ENCODE assay signal across 8 mouse cellular contexts in genomic region chr12:83018005-83018404, GRCm38 (mm10).
DNase-seq lines count a peak whose midpoint lies in the region; ATAC-seq and TF ChIP-seq lines count a peak whose summit lies in the region.

No protein-coding gene starts in this region.

- no peak overlapping the region for H3K27ac ChIP-seq in forebrain, embryonic 10.5 days
- no peak overlapping the region for H3K27ac ChIP-seq in forebrain, embryonic 16.5 days (ENCODE audit: low read length)
- H3K27ac ChIP-seq in layer of hippocampus, adult 2 months: no peak overlapping the region

- TF ChIP-seq CTCF in layer of hippocampus, adult 2 months (conservative IDR thresholded peaks at IDR 0.05): peak; percentile 99

- 13% methylated on average over 3 of the region's 3 CpGs for WGBS in forebrain, embryonic 10.5 days
- WGBS in forebrain, embryonic 16.5 days: 5% methylated on average over 3 of the region's 3 CpGs

- H3K4me3 ChIP-seq in forebrain, embryonic 10.5 days: no peak overlapping the region
- H3K4me3 ChIP-seq in forebrain, embryonic 16.5 days (replicated peaks; ENCODE audit: low read length): no peak overlapping the region
- H3K4me3 ChIP-seq in layer of hippocampus, adult 2 months: no peak overlapping the region

- H3K9me3 ChIP-seq in forebrain, embryonic 10.5 days: no peaks in the 10 kb centered on the region
- no peaks in the 10 kb centered on the region for H3K9me3 ChIP-seq in forebrain, embryonic 16.5 days (ENCODE audit: control insufficient read depth, low read length)

- H3K4me2 ChIP-seq in forebrain, embryonic 16.5 days (ENCODE audit: low read length): no peak overlapping the region

- no peak for ATAC-seq in forebrain, embryonic 16.5 days

- no peaks in the 10 kb centered on the region for H3K36me3 ChIP-seq in forebrain, embryonic 10.5 days (replicated peaks)
- no peaks in the 10 kb centered on the region for H3K36me3 ChIP-seq in forebrain, embryonic 16.5 days (ENCODE audit: control insufficient read depth, insufficient read depth)

- peak; percentile 79 for DNase-seq in forebrain, embryonic 10.5 days (ENCODE audit: extremely low spot score, low spot score)
- DNase-seq in R1 (ENCODE audit: low read depth, low spot score): peak; percentile 71
- peak; percentile 92 to 96 for DNase-seq in cerebellum, postnatal 10 days
- DNase-seq in gastrocnemius, postnatal 10 days: peak; percentile 84
- DNase-seq in layer of hippocampus, adult 2 months (ENCODE audit: low spot score in 2 of 2): peak; percentile 89 to 96
- peak; percentile 88 for DNase-seq in lung, postnatal 14 days
- DNase-seq in spleen, postnatal 14 days (ENCODE audit: low spot score in 2 of 2): peak; percentile 33 to 65

- H3K27me3 ChIP-seq in forebrain, embryonic 10.5 days (ENCODE audit: poor library complexity, severe bottlenecking): no peaks in the 10 kb centered on the region
- no peaks in the 10 kb centered on the region for H3K27me3 ChIP-seq in forebrain, embryonic 16.5 days (replicated peaks; ENCODE audit: control insufficient read depth, insufficient read depth, low read length)

- no peaks in the 10 kb centered on the region for H3K4me1 ChIP-seq in forebrain, embryonic 10.5 days
- H3K4me1 ChIP-seq in forebrain, embryonic 16.5 days (replicated peaks; ENCODE audit: control insufficient read depth, insufficient read depth, low read length): no peaks in the 10 kb centered on the region

- H3K9ac ChIP-seq in forebrain, embryonic 16.5 days (replicated peaks; ENCODE audit: low read depth, low read length): no peak overlapping the region
